Mouse (Mus musculus): ENCODE results near the gene Robo1. TPM values are rescaled to one million over a fixed set of nuclear protein-coding genes. Genes with fewer than 3 reads are reported as not detected.

Robo1 gene
- polyA plus RNA-seq (2014; fragmentation: Nextera tagmentation; extraction: Ambion mirVana) = 34.8 and 41.4 TPM in 2 replicates

DNA sequence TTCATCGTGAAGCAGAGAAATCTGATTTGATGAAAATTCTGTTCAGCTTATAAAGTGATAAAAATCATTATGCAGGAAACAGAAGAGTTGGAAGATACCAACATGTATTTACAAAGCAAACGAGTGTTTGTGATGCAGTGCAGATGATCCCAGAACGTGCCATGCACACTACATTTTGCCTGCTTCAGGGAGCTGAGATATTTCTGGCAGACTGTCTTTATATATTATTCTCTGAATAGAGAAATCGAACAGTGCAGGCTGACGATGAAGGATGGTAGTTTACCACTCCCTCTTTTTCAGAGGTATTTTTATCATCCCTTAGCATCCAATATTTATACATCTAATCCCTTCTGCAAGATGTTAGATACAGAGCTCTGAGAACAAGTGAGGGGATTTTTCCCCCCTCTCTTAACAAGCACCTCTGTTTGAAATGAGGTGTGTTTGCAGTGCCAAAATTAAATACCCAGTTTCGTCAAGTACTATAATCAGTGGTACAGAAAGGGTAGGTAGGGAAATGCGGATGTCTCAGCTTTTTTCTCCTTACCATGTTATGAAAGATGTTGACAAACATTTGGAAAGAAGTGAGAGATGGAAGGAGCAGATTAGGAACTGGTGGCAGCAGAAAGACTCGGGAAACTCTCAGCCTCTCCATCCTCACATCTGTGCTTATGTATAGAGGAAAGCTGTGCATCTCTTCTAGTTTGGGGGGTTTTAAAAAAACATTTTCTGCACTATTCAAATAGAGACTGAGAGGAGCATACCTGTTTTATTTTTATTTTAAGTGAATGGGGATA lies at the start of gene Robo1:
Gene Robo1, plus strand, starts transcription at position 770 of the 794 bp plus-strand sequence.
- Histone ChIP-seq H3K4me2 (ENCODE audit: low read depth, low read length, severe bottlenecking) (no peak within 1 kb of the TSS), H3K4me1 (replicated peaks; ENCODE audit: control insufficient read depth, insufficient read depth, low read length) (no peaks in the 10 kb centered on the region), H3K36me3 (ENCODE audit: control insufficient read depth, insufficient read depth, low read length) (no peaks in the 10 kb centered on the region), H3K9me3 (ENCODE audit: control insufficient read depth, low read length) (no peaks in the 10 kb centered on the region), H3K27ac (ENCODE audit: low read depth, low read length) (no peak within 1 kb of the TSS), H3K9ac (ENCODE audit: low read length) (no peak within 1 kb of the TSS), H3K27me3 (ENCODE audit: control insufficient read depth, insufficient read depth, low read length) (no peaks in the 10 kb centered on the region), H3K4me3 (ENCODE audit: low read depth, low read length) (no peak within 1 kb of the TSS)
- ATAC-seq (replicated peaks; ENCODE audit: low FRiP score) = no peak
- DNase-seq (ENCODE audit: low spot score) = no peak
- WGBS = 88% methylated on average over 8 of the region's 8 CpGs

- H3K9me3 ChIP-seq (ENCODE audit: control insufficient read depth, low read length) = no peaks in the 10 kb centered on the region
- ATAC-seq (replicated peaks; ENCODE audit: low FRiP score) = no peak
These were observed 40.3 kb upstream of the Robo1 start for GRCm38 (mm10) chr16:72267839-72268238.

GRCm38 (mm10) chr16:72276390-72277074 lies 31.6 kb upstream of the Robo1 start:
- no peaks in the 10 kb centered on the region for H3K36me3 ChIP-seq (ENCODE audit: control insufficient read depth, insufficient read depth, low read length)
- 85% methylated on average over 3 of the region's 3 CpGs for WGBS
- no peak overlapping the region for H3K4me3 ChIP-seq (ENCODE audit: low read depth, low read length)
- H3K27me3 ChIP-seq (ENCODE audit: control insufficient read depth, insufficient read depth, low read length) = no peaks in the 10 kb centered on the region
- no peaks in the 10 kb centered on the region for H3K4me1 ChIP-seq (replicated peaks; ENCODE audit: control insufficient read depth, insufficient read depth, low read length)
- DNase-seq (ENCODE audit: low spot score) (no peak), ATAC-seq (replicated peaks; ENCODE audit: low FRiP score) (no peak)
- H3K9ac ChIP-seq (ENCODE audit: low read length) = no peak overlapping the region
- H3K27ac ChIP-seq (ENCODE audit: low read depth, low read length) = no peak overlapping the region
- H3K4me2 ChIP-seq (ENCODE audit: low read depth, low read length, severe bottlenecking) = no peak overlapping the region
- H3K9me3 ChIP-seq (ENCODE audit: control insufficient read depth, low read length) = no peaks in the 10 kb centered on the region

More at GRCm38 (mm10) chr16:72267839-72268238, 40.3 kb upstream of the Robo1 start:
- Histone ChIP-seq H3K4me3 (ENCODE audit: low read depth, low read length) (no peak overlapping the region), H3K4me2 (ENCODE audit: low read depth, low read length, severe bottlenecking) (no peak overlapping the region), H3K36me3 (ENCODE audit: control insufficient read depth, insufficient read depth, low read length) (no peaks in the 10 kb centered on the region), H3K4me1 (replicated peaks; ENCODE audit: control insufficient read depth, insufficient read depth, low read length) (no peaks in the 10 kb centered on the region), H3K27ac (ENCODE audit: low read depth, low read length) (no peak overlapping the region), H3K27me3 (ENCODE audit: control insufficient read depth, insufficient read depth, low read length) (no peaks in the 10 kb centered on the region), H3K9ac (ENCODE audit: low read length) (no peak overlapping the region)
- DNase-seq (ENCODE audit: low spot score) = no peak
- 89% methylated on average over 10 of the region's 10 CpGs for WGBS

- H3K9ac ChIP-seq (ENCODE audit: low read length) = no peak overlapping the region
- H3K27me3 ChIP-seq (ENCODE audit: control insufficient read depth, insufficient read depth, low read length) = no peaks in the 10 kb centered on the region
- no peak overlapping the region for H3K4me2 ChIP-seq (ENCODE audit: low read depth, low read length, severe bottlenecking)
- no peaks in the 10 kb centered on the region for H3K4me1 ChIP-seq (replicated peaks; ENCODE audit: control insufficient read depth, insufficient read depth, low read length)
- no peaks in the 10 kb centered on the region for H3K36me3 ChIP-seq (ENCODE audit: control insufficient read depth, insufficient read depth, low read length)
- 72% methylated on average over 6 of the region's 6 CpGs for WGBS
- H3K9me3 ChIP-seq (ENCODE audit: control insufficient read depth, low read length) = no peaks in the 10 kb centered on the region
- H3K4me3 ChIP-seq (ENCODE audit: low read depth, low read length) = no peak overlapping the region
- no peak for ATAC-seq (replicated peaks; ENCODE audit: low FRiP score)
- DNase-seq (ENCODE audit: low spot score) = no peak
- no peak overlapping the region for H3K27ac ChIP-seq (ENCODE audit: low read depth, low read length)
These were observed 194 bp downstream of the Robo1 start for GRCm38 (mm10) chr16:72308331-72308668.

DNA sequence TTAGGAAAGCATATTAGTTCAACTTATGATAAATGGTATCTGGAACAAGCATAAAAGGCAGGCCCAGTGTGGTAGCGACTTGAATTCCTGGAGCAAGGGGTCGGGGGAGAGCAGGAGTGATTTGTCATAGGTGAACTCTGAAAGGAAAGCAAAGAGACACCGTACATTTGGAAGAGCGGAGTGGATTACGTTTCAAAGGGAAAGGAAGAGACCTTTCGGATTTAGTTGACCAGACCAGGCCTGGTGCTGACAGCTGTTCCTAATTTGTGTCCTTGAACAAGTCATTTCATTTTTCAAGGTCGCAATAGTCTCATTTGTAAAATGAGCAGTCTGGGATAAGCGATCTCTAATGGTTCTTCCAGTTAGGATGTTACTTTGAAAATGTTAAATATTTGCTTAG lies 19.2 kb downstream of the Robo1 start:
- Histone ChIP-seq H3K9me3 (ENCODE audit: control insufficient read depth, low read length) (no peaks in the 10 kb centered on the region), H3K9ac (ENCODE audit: low read length) (no peak overlapping the region), H3K4me2 (ENCODE audit: low read depth, low read length, severe bottlenecking) (no peak overlapping the region), H3K27ac (ENCODE audit: low read depth, low read length) (no peak overlapping the region), H3K4me3 (ENCODE audit: low read depth, low read length) (no peak overlapping the region), H3K4me1 (replicated peaks; ENCODE audit: control insufficient read depth, insufficient read depth, low read length) (no peaks in the 10 kb centered on the region), H3K27me3 (ENCODE audit: control insufficient read depth, insufficient read depth, low read length) (no peaks in the 10 kb centered on the region), H3K36me3 (ENCODE audit: control insufficient read depth, insufficient read depth, low read length) (no peaks in the 10 kb centered on the region)
- DNase-seq (ENCODE audit: low spot score) (no peak), ATAC-seq (replicated peaks; ENCODE audit: low FRiP score) (no peak)
- 76% methylated on average over 8 of the region's 8 CpGs for WGBS

- H3K9ac ChIP-seq (ENCODE audit: low read length) = no peak overlapping the region
- no peak overlapping the region for H3K4me3 ChIP-seq (ENCODE audit: low read depth, low read length)
- ATAC-seq (replicated peaks; ENCODE audit: low FRiP score) (no peak), DNase-seq (ENCODE audit: low spot score) (no peak)
- no peak overlapping the region for H3K27ac ChIP-seq (ENCODE audit: low read depth, low read length)
- no peaks in the 10 kb centered on the region for H3K9me3 ChIP-seq (ENCODE audit: control insufficient read depth, low read length)
- 80% methylated on average over 3 of the region's 3 CpGs for WGBS
- no peaks in the 10 kb centered on the region for H3K36me3 ChIP-seq (ENCODE audit: control insufficient read depth, insufficient read depth, low read length)
- H3K4me2 ChIP-seq (ENCODE audit: low read depth, low read length, severe bottlenecking) = no peak overlapping the region
- H3K4me1 ChIP-seq (replicated peaks; ENCODE audit: control insufficient read depth, insufficient read depth, low read length) = no peaks in the 10 kb centered on the region
- no peaks in the 10 kb centered on the region for H3K27me3 ChIP-seq (ENCODE audit: control insufficient read depth, insufficient read depth, low read length)
These were observed 20.5 kb downstream of the Robo1 start for GRCm38 (mm10) chr16:72328579-72328978.

DNA sequence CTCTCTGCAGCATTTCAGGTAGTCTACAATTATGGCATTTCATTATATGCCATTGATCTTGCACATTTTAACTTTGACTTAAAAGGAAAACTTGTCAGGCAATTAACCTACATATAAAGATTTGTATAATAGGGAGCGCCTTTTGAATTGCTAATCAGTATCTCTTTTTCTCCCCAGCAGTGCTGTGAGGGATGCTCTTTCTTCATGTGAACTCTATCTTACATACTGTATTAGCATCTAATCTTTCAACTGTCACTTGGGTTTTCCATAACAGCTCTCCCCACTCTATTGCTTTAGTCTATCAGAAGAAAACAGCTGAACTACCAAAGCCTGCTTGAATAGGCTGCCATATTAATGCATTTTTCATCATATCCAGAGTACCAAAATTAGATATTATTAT lies 29.7 kb downstream of the Robo1 start:
- H3K9me3 ChIP-seq (ENCODE audit: control insufficient read depth, low read length) = no peaks in the 10 kb centered on the region
- no peak for DNase-seq (ENCODE audit: low spot score)
- no peak overlapping the region for H3K4me3 ChIP-seq (ENCODE audit: low read depth, low read length)
- 90% methylated on average over 1 of the region's 1 CpGs for WGBS
- H3K27ac ChIP-seq (ENCODE audit: low read depth, low read length) = no peak overlapping the region
- no peak for ATAC-seq (replicated peaks; ENCODE audit: low FRiP score)
- no peak overlapping the region for H3K9ac ChIP-seq (ENCODE audit: low read length)
- H3K36me3 ChIP-seq (ENCODE audit: control insufficient read depth, insufficient read depth, low read length) = no peaks in the 10 kb centered on the region
- H3K27me3 ChIP-seq (ENCODE audit: control insufficient read depth, insufficient read depth, low read length) = no peaks in the 10 kb centered on the region
- H3K4me1 ChIP-seq (replicated peaks; ENCODE audit: control insufficient read depth, insufficient read depth, low read length) = no peaks in the 10 kb centered on the region
- H3K4me2 ChIP-seq (ENCODE audit: low read depth, low read length, severe bottlenecking) = no peak overlapping the region

DNA sequence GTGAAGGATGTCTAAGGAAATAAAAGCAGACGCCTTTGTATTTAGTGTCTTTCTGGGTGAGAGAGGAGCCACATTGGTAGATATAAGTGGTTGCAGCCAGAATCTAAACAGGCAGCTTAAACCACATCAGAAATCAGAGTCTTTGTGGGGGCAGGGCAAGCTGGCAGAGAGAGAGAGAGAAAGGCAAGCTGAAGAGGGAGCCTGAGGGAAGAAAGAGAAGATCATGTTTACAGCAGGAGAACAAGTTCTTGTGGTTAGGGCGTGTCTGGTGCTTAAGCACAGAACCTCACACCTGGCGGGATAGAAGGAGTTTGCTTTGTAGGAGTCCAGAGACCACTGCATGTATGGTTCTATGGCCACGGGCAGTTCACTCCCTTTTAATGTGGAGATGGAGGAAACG lies 42.3 kb downstream of the Robo1 start:
- no peaks in the 10 kb centered on the region for H3K36me3 ChIP-seq (ENCODE audit: control insufficient read depth, insufficient read depth, low read length)
- H3K27me3 ChIP-seq (ENCODE audit: control insufficient read depth, insufficient read depth, low read length) = no peaks in the 10 kb centered on the region
- ATAC-seq (replicated peaks; ENCODE audit: low FRiP score) = no peak
- H3K9me3 ChIP-seq (ENCODE audit: control insufficient read depth, low read length) = no peaks in the 10 kb centered on the region
- H3K4me2 ChIP-seq (ENCODE audit: low read depth, low read length, severe bottlenecking) = no peak overlapping the region
- H3K4me1 ChIP-seq (replicated peaks; ENCODE audit: control insufficient read depth, insufficient read depth, low read length) = no peaks in the 10 kb centered on the region
- no peak for DNase-seq (ENCODE audit: low spot score)
- no peak overlapping the region for H3K9ac ChIP-seq (ENCODE audit: low read length)
- WGBS = 70% methylated on average over 5 of the region's 5 CpGs
- no peak overlapping the region for H3K27ac ChIP-seq (ENCODE audit: low read depth, low read length)
- H3K4me3 ChIP-seq (ENCODE audit: low read depth, low read length) = no peak overlapping the region

Data from forebrain, embryonic 11.5 days (tissue).